Mouse (Mus musculus): Measurements from ENCODE around the gene Pea15a. TPM values are rescaled to one million over a fixed set of nuclear protein-coding genes. Genes with fewer than 3 reads are reported as not detected.

The Pea15a gene
- polyA plus RNA-seq, 1 experiment from 2014 or later = 363 TPM

GRCm38 (mm10) chr1:172147835-172148278 is 58.7 kb downstream of the Pea15a start, which contains the start of gene Dcaf8:
Gene Dcaf8, plus strand, starts transcription at chr1:172148084.
- peaks cover 11% of the 10 kb centered on the region for H3K4me1 ChIP-seq (replicated peaks; ENCODE audit: control insufficient read depth, insufficient read depth, low read length)
- H3K9ac ChIP-seq = peak within 1 kb of the TSS; percentile 97
- WGBS = under 1% methylated on average over 42 of the region's 42 CpGs
- H3K9me3 ChIP-seq (ENCODE audit: control insufficient read depth, low read length) = no peaks in the 10 kb centered on the region
- DNase-seq (ENCODE audit: low spot score) (peak; percentile 94), ATAC-seq (ENCODE audit: low FRiP score) (peak; percentile 99)
- H3K27ac ChIP-seq = peak within 1 kb of the TSS; percentile 92
- peak within 1 kb of the TSS; percentile 91 for H3K4me3 ChIP-seq (replicated peaks; ENCODE audit: low read length)
- peak within 1 kb of the TSS; percentile 71 for H3K4me2 ChIP-seq (replicated peaks)
- H3K27me3 ChIP-seq (ENCODE audit: control insufficient read depth, insufficient read depth, low read length) = no peaks in the 10 kb centered on the region
- H3K36me3 ChIP-seq (replicated peaks; ENCODE audit: control insufficient read depth, insufficient read depth) = peaks cover 25% of the 10 kb centered on the region

Other genes with a start within 250 kb of the Pea15a start
- gene Vangl2, start 178.4 kb downstream of the Pea15a start, polyA plus RNA-seq (2014; fragmentation: Nextera tagmentation; extraction: Ambion mirVana) = 48.9 and 49.5 TPM in 2 replicates
- 2.7 and 3.6 TPM in 2 replicates for gene Nhlh1, start 149.2 kb downstream of the Pea15a start, polyA plus RNA-seq (2014; fragmentation: Nextera tagmentation; extraction: Ambion mirVana)
- gene Copa, start 124.3 kb downstream of the Pea15a start, polyA plus RNA-seq (2014; fragmentation: Nextera tagmentation; extraction: Ambion mirVana) = 161 and 193 TPM in 2 replicates
- 106 and 111 TPM in 2 replicates for gene Ncstn, start 124.0 kb downstream of the Pea15a start, polyA plus RNA-seq (2014; fragmentation: Nextera tagmentation; extraction: Ambion mirVana)
- 150 and 153 TPM in 2 replicates for gene Pex19, start 80.0 kb downstream of the Pea15a start, polyA plus RNA-seq (2014; fragmentation: Nextera tagmentation; extraction: Ambion mirVana)
- gene Dcaf8, start 58.7 kb downstream of the Pea15a start, polyA plus RNA-seq (2014; fragmentation: Nextera tagmentation; extraction: Ambion mirVana) = 70.1 and 71.7 TPM in 2 replicates
- gene Casq1, start 13.1 kb upstream of the Pea15a start, polyA plus RNA-seq (2014; fragmentation: Nextera tagmentation; extraction: Ambion mirVana) = 1.4 and 2.2 TPM in 2 replicates
- 0.15 TPM in 1 of 2 replicates, not detected in the other for gene Atp1a4, start 51.6 kb upstream of the Pea15a start, polyA plus RNA-seq (2014; fragmentation: Nextera tagmentation; extraction: Ambion mirVana)
- gene Igsf8, start 54.8 kb upstream of the Pea15a start, polyA plus RNA-seq (2014; fragmentation: Nextera tagmentation; extraction: Ambion mirVana) = 64.7 and 69.0 TPM in 2 replicates
- gene Atp1a2, start 91.3 kb upstream of the Pea15a start, polyA plus RNA-seq (2014; fragmentation: Nextera tagmentation; extraction: Ambion mirVana) = 27.9 and 29.5 TPM in 2 replicates
- gene Kcnj9, start 122.5 kb upstream of the Pea15a start, polyA plus RNA-seq (2014; fragmentation: Nextera tagmentation; extraction: Ambion mirVana) = 1.7 and 2.1 TPM in 2 replicates
- gene Kcnj10, start 134.4 kb upstream of the Pea15a start, polyA plus RNA-seq (2014; fragmentation: Nextera tagmentation; extraction: Ambion mirVana) = 2.8 and 3.5 TPM in 2 replicates
- gene Pigm, start 169.7 kb upstream of the Pea15a start, polyA plus RNA-seq (2014; fragmentation: Nextera tagmentation; extraction: Ambion mirVana) = 5.6 and 5.9 TPM in 2 replicates